Mouse (Mus musculus) spleen, postnatal 36 days (tissue): Measurements from ENCODE around the gene Scgb1a1.
"Not testable (repeated sequence)": the region's sequence is repeated elsewhere in the genome, so short reads cannot be mapped to it uniquely, and the experiment has no call there.

Source experiments
- DNase-seq, 2 experiments: peaks; one replicate each; pipeline ENCODE4 v3.0.0; 2022; ENCODE audit warnings: low spot score in 2 of 2, mixed read lengths in 1 of 2

Scgb1a1 gene

DNA sequence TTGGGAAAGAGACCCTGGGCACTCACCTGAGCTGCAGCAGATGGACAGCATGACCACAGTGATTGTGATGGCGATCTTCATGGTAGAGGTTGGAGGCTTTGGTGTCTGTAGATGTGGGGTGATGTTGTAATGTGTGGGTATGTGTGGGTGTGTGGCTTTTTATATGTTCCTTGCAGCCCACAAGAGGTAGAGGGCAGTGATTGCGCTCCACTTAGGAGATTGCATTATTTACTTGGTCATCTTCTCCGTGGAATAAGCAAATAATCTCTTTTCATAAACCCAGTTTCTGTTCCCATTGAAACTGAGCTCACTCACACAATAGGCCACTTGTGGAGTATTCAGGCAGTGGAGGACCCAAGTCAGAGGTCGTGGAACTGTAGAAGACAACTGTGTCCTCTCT, at the start of gene Scgb1a1:
Scgb1a1 (minus strand) TSS at position 138 of the 400 bp plus-strand sequence.
- no peak for DNase-seq

DNA sequence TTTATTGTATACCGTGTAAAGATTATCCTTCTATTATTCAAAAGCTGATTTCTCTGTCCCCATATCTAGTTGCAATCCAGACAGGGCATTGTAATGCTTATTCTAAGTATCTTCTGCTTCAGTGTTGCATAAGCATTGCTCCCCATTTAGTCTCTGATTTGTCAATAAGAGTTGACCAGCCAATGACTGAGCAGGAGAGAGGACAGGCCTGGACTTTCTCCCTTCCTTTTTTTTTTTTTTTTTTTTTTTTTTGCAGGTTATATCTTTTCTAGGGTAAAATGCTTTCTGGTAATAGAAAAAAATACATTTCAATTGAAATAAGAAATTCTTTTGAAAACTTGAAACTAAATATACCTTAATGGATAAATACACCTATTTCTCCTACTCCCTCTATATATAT, 49.4 kb upstream of the Scgb1a1 start:
- DNase-seq: no peak

DNA sequence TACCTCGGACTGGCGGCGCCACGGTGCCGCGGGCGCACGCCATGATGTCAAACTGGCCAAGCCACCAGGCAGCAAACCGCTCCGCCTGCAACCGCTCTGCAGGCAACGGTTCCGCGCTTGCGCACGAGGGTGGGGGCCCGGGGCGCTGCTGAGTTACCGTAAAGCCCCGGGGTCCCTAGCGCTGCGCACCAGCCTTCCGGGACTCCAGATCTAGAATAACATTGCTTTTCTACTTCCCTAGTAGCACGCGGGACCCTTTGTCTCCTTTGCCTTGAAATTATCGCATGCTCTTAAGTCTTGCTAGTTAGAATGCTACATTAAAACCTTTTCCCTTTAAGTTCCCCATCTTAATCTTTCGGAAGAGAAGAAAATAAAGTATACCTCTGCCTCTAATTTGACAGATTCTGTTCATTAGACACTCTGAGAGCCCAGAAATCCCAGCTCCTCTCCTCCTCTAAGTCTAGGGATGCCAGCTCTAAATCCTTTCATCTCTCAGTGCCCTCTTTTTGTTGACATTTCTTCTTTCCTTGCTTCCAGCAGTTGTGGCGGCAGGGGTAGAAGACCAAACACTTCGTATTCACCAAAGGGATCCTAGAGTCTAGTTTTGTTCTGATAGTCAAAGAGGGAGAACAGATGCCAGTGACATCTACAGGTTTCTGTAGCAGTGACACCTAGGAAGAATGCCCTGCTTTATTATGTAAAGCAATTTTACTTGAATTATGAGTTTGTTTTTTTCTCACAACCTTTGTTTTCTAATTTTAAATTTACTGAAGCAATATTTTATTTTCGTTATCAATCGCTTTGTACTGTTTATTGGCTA, 48.0 kb upstream of the Scgb1a1 start, which contains the start of gene Asrgl1:
Asrgl1 (minus strand) TSS at position 125 of the 820 bp plus-strand sequence.
- DNase-seq: peak; percentile 90 to 91

DNA sequence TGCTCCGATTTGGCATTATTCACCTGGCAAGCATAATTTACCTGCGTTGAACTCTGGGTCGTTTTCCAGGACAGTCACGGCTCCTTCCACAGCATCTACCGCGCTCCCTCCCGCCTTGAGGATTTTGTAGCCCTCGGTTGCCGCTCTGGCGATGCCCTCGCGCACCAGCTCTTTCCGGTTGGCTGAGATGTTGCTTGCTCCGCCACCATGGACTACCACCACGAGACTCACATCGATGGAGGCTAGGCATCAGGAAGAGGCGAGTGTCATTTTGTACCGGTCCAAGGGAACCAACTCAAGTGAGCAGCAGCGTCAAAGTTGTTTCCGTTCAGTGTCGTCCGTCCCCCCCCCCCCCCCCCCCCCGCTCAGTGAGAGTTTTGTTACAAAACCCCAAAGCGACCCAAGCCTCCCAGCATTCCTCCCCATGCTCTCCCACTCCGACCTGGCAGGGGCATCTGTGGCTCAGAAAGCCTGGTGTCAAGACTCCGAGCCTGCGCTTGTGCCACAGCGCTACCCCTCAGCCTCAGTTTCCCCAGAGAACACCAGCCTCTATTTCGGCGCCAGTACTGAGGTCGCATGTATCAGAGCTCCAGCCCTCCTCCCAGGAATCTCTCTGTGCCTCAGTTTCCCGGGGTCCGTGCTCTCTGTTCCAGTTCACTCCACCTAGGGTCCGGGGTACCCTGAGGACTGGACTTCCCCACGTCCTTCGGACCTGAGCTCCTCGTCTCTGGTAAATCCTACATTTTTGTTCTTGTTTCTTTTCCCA, 47.2 kb upstream of the Scgb1a1 start:
- DNase-seq: peak; percentile 36 to 42

DNA sequence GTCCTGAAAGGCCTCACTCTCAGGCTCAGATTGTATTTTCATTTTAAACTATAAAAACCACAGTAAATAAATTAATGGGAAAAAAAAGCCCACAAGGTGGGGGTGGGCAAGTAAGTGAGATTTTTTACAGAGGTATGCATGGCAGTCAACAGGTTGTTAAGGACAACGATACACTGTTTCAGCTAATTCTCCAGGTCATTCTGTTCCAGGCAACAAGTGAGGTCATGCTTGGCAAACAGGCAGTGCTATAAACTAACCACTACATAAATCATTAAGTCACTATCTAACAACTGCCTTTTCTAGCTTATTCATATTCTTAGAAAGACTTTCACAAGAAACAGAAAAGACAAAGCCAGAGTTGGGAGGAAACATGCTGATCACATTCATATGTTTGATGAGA, 42.2 kb upstream of the Scgb1a1 start:
- no peak for DNase-seq

DNA sequence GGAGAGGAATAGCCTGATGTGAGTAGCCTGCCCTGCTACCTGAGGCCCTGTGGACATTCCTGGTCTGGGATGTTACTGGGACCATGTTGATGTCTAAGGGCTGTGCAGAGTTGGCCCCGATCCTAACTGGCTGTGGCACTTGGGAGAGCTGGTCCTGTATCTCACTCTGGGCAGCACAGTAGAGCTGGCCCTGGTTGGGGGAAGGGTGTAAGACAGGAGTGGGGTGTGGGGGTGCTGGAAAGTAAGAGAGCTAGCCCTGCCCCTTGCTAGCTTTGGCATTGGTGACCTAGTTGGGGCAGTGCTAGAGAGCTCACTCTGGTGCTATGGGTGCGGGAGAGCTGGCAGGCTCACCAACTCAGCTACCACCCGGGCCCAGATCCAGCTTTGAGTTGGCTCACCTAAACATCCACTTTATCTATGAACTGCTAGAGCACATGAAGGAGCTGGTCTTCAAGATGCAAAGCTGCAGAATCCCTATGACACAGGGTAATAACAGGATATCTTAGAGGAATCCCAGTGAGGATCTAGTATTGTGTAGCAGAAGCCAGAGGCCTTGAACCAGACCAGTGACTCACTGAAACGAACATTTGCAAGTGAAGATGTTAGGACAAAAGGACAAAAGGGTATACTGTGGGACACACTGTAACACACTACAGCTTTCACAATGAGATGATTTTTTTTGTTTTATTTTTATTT, 40.9 kb upstream of the Scgb1a1 start:
- DNase-seq: no peak

DNA sequence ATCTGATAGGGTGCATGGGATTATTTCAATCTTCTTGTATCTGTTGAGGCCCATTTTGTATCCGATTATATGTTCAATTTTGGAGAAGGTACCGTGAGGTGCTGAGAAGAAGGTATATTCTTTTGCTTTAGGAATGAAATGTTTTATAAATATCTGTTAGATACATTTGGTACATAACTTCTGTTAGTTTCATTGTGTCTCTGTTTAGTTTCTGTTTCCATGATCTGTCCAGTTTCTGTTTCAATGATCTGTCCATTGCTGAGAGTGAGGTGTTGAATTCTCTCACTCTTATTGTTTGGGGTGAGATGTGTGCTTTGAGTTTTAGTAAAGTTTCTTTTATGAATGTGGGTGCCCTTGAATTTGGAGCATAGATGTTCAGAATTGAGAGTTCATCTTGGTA, 36.2 kb upstream of the Scgb1a1 start:
- DNase-seq: not testable (repeated sequence)

DNA sequence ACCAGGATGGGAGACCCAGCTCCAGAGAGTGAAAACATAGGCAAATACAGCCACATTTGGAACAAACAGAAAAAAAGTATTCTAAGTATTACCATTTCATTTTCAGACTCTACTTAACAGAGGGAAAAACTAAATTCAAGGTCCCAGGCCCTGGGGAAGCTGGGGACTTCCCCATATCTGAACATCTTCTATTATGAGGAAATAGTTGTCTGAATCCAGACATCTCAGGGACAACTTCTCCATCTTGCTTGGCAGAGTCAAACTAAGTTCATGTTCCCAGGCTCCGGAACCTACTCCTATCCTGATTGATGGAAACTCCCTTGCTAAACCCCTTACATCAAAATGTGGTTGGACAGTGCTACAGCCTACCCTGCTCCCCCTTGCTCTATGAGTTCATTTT, 34.6 kb upstream of the Scgb1a1 start:
- peak in 1 of 2 experiments; percentile 27 for DNase-seq

DNA sequence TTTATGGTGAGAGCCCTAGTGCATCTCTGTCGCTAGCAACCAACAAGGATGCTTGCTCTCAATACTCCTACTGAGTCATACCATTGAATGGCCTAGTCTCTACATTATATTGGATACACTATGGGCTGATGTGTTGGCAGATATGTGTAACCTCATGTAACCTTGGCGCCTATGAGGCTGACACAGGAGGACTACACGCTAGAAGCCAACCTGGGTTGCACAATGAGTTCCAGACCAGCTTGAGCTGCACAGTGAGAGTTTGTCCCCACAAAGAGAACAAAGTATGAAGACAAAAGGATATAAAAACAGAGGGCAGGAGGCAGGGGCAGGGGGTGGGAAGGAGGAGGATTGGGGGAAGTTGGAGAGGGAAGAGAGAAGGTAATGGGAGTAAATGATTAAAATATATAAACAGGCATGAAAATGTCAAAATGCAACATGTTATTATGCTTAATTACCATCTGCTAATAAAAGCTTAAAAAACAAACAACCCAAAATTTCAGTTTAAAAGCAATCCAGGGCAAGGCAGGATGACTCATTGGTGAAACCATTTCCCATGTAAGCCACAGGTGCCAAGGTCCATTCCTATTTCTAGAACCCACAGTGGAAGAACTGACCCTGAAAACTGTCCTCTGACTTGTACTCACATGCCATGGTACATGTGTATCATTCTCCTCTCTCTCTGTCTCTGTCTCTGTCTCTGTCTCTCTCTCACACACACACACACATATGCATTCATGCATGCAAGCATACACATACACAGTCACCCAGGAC, 32.1 kb upstream of the Scgb1a1 start:
- DNase-seq: no peak

DNA sequence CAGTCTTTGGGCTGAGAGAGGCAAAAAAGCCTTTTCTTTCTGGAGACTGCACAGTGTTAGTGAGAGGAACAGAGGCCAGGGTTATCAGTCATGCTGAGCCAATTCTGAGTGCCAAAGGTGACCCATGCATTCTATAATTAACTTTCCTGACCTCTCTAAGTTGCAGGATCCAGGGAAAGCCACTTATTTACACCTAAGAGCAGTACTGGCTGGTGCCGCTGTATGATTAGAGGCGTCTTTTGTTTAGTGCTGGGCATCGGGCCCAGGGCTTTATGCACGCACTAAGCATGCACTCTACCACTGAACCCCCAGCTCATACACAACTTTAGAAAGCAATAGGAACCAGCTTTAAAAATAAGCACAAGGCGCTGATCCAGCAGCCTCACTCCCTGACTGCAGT, 29.5 kb upstream of the Scgb1a1 start:
- DNase-seq: no peak

DNA sequence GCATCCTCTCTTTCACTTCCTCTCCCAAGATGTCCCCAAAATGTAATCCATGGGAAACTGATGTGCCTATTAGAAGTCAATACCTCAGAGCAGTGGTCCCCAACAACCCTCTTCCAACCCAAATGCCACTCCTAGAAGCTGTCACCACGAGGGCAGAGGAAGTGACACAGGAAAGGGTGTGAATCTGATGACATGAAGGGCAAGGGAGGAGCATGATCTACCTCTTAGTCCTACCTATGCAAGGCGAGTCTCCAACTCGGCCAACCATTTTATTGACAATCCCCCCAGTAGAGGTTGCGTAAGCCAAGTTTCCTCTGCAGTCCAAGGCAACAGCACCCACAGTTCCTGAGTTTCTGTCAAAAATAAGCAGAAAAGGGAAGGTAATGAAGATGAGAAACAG, 28.5 kb upstream of the Scgb1a1 start:
- no peak for DNase-seq

DNA sequence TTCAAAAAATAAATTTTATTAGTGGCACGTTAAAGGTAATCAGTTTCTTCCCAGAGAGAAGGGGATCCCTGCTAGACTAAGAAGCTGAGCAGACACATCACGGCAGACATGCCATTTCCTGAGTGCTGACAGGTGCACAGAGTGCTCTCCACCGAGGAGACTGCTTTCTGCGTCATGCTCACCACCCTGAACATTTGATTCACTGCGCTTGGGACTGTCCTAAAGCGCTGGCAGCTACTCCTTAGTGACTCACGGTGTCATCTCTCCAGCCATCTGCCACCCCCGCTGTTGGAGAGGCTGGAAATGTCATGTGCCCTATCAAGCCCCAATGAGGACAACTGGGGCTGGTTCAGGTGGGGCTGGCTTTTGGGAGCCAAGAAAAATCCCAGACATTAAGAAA, 24.3 kb upstream of the Scgb1a1 start:
- no peak for DNase-seq

DNA sequence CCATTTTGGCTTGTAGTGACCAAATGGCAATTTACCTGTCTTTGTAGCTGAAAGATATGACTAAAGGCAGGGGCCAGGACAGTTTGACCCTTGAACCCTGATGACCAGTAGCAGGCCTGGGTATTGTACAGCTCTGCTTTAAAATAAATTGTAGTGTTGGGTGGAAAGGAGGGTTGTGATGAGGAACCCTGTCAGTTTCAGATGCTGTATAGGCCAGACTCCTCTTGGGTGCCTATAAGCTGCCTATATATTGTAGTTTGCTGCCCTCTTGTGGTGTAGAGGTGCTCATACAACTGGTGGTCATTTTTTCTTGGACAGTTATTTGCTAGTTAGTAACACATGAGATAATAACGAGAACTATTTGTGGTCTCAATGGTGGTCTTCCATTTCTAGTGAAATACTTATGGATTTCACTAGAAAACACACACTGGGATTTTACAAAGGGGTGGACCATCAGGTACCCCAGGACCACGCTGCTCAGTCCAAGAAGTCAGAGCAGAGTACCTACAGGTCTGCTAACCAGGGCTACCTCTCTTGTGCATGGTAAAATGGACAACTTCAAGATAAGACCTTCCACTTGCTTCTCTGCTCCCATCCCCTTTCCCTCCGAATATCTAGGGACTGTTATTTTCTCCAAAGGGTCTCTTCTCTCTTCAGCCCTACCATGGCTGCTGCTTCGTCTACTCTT, 22.6 kb upstream of the Scgb1a1 start:
- peak; percentile 52 to 68 for DNase-seq

DNA sequence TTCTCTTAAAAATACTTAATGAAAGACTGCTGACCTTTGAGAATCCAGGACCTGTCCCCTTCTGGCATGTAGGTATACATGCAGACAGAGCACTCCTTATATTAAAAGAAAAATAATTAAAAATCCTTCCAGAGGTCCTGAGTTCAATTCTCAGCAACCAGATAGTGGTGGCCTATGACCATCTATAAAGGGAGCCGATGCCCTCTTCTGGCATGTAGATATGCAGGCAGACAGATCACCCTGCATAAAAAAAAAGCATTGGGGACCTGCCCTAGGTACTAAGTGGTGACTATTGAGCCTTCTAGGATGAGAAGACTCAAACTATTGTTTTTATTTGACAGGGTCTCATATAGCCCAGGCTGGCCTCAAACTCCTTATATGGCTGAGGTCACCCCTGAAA, 20.8 kb upstream of the Scgb1a1 start:
- DNase-seq: no peak

DNA sequence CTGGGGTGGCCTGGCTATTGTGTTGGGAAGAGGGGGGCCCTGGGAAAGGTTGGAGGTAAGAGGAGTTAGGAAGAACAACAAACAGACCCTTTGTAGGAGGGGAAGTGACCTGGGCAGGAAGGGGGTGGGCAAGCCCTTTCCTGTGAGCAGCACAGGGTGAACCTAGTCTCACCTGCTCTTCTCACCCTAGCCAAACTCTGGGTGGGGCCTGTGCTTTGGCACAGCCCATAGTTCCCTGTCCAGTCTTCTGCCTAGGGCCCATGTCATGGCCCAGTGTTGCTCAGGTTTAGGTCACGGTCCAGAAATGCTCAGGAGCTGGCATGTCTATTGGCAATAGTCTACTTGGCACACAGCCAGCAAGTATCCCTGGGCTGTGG, 19.6 kb upstream of the Scgb1a1 start:
- no peak for DNase-seq

DNA sequence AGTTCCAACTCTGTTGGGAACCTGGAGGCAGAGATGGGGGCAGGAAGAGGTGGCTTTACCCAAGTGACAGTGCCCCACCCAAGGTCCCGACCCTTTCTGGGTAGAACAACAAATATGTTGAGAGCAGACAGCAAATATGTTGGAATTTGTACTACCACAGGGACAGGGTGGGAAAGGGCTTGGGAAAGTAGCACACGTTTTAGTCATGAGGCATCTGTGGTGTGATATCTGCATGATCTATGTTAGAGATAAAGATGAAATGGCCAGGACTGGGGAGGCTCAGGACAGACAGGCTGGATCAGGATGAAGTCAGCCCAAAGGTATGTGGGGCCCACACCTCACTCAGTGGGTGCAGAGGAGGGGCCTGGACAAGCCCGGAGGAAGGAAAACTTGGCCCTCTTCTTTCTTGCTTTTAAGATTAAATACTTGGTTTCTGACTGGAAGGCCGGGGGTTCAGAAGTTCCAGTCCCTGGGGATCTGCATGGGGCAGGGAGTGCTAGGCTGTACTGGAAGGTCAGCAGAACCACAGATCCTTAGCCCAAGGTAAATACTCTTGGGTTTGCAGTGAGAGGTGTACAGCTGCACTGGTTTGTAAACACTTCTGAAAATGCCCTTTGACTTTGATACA, 19.1 kb upstream of the Scgb1a1 start:
- no peak for DNase-seq

DNA sequence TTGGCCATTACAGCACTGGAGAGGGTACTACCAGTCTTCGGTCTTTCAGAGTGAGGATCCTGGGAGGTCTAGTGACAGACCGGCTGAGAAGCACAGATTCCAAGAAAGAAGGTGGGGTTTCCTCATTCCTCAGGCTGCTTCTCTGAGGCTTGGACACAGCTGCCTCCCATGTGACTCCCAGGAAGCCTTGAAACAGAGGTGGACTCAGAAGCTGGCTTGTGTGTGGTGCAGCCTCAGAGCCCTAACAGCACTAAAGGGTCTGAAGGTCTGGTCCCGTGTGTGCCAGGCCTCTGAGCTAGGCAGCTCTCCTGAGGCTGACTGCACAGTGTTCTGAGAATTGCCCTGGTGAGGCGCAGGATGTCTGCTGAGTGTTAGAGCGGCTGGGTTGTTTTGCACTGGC, 18.3 kb upstream of the Scgb1a1 start:
- DNase-seq: no peak

DNA sequence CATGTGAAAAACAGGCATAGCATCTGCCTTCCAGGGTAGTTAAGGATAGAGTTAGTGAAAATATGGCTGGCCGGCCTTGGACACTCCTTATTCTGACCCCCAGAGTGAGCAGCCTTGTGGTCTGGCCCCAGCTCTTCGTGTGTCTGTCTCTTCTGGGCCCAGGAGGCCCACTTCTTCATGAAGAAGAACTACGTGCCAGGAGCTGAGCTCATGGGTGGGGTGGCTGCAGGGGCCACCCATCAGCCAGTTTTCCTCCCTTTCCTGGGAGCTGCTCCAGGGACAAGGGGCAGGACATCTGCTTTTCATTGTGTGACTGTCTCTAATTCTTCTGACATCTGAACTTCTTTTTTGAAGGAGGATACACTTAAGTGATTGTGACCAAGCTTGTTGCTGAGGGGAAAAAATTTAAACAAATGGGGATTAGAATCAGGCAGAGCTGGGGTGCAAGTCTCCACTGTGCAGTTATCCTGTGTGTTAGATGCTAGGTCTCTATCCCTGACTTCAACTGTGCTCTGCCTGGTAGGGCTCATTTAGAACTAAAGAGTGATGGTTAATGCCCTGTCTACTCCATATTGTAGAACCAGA, 17.4 kb upstream of the Scgb1a1 start:
- no peak for DNase-seq

DNA sequence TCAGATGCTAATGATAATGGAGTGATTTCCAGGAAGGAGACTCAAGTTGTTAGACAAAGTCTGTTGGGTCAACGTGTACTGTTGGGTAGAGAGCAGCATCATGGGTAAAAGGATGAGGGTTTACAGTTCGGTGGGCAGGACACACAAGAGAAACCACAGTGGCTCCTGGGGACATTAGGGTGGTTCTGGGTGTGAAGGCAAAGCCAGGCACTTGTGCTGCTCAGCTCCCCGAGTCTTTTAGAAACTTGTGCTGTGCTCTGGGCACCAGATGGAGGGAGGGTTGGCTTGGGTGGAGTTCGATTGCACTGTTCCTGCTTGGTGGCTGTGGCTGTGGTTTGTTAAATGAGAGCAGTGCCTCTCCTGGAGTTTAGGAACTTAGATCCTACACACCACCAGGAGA, 16.2 kb upstream of the Scgb1a1 start:
- DNase-seq: peak; percentile 65 to 72

DNA sequence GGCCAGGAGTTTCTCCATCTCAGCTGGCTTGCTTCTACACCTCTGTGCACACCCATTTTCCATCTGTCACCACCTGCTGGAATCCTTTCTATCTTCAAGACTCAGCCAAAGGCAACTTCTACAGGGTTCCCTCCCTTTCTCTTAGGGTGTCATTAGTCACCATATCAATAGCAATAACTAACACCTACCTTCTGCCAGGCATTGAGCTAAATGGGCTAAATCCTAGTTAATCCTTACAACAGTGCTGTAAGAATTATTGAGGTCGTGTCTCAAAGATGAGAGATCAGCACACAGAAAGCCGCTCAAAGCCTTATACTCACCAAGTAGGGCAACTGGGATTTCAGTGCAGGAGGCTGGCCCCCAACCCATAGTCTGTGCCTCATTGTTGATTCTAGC, 13.3 kb upstream of the Scgb1a1 start:
- DNase-seq: no peak
